Mouse (Mus musculus): ENCODE results near the gene Alkal2. TPM values are rescaled to one million over a fixed set of nuclear protein-coding genes. Genes with fewer than 3 reads are reported as not detected.

Gene Alkal2
- total and polyA plus RNA-seq, 2 experiments from 2014 or later = 0.33 to 0.41 TPM

- H3K4me2 ChIP-seq (ENCODE audit: low read depth, low read length, poor library complexity, severe bottlenecking) = peak overlapping the region; percentile 75
- TF ChIP-seq CTCF (IDR thresholded peaks at IDR 0.05) = no peak
- no peaks in the 10 kb centered on the region for H3K9me3 ChIP-seq (ENCODE audit: low read length)
- ATAC-seq (ENCODE audit: low FRiP score) (no peak; the same call in 1 of the 2 replicates), DNase-seq (ENCODE audit: low spot score) (no peak)
- peak overlapping the region; percentile 62 for H3K27ac ChIP-seq (ENCODE audit: low read depth, low read length)
- peak overlapping the region; percentile 79 for H3K9ac ChIP-seq (replicated peaks; ENCODE audit: low read length, poor library complexity, severe bottlenecking)
- H3K27me3 ChIP-seq (ENCODE audit: insufficient read depth, low read length) = no peaks in the 10 kb centered on the region
- WGBS = 21% methylated on average over 8 of the region's 8 CpGs
- H3K4me3 ChIP-seq (ENCODE audit: low read depth, low read length) = peak overlapping the region; percentile 72
- no peaks in the 10 kb centered on the region for H3K36me3 ChIP-seq (ENCODE audit: insufficient read depth, low read length)
- H3K4me1 ChIP-seq (ENCODE audit: insufficient read depth, low read length) = peaks cover 7% of the 10 kb centered on the region; the same call in 1 of the 2 replicates
Observed at GRCm38 (mm10) chr12:30910860-30911259, 26.7 kb downstream of the Alkal2 start.

GRCm38 (mm10) chr12:30911261-30912047 is 27.3 kb downstream of the Alkal2 start, which contains the start of the genes Acp1 and Sh3yl1:
TSS of gene Acp1 (minus strand) at chr12:30911589.
TSS of gene Sh3yl1 (plus strand) at chr12:30911668.
- ATAC-seq (ENCODE audit: low FRiP score) (peak; percentile 98), DNase-seq (ENCODE audit: low spot score) (peak; percentile 96)
- under 1% methylated on average over 52 of the region's 52 CpGs for WGBS
- peak within 1 kb of the TSS; percentile 72 for H3K4me3 ChIP-seq (ENCODE audit: low read depth, low read length)
- H3K27me3 ChIP-seq (ENCODE audit: insufficient read depth, low read length) = no peaks in the 10 kb centered on the region
- peak within 1 kb of the TSS; percentile 75 for H3K4me2 ChIP-seq (ENCODE audit: low read depth, low read length, poor library complexity, severe bottlenecking)
- peak within 1 kb of the TSS; percentile 79 for H3K9ac ChIP-seq (replicated peaks; ENCODE audit: low read length, poor library complexity, severe bottlenecking)
- H3K36me3 ChIP-seq (ENCODE audit: insufficient read depth, low read length) = no peaks in the 10 kb centered on the region
- H3K4me1 ChIP-seq (ENCODE audit: insufficient read depth, low read length) = peaks cover 7% of the 10 kb centered on the region; the same call in 1 of the 2 replicates
- peak within 1 kb of the TSS; percentile 62 for H3K27ac ChIP-seq (ENCODE audit: low read depth, low read length)
- TF ChIP-seq CTCF (IDR thresholded peaks at IDR 0.05) = no peak
- no peaks in the 10 kb centered on the region for H3K9me3 ChIP-seq (ENCODE audit: low read length)

GRCm38 (mm10) chr12:30912048-30912381 is 27.9 kb downstream of the Alkal2 start:
- Histone ChIP-seq H3K4me2 (ENCODE audit: low read depth, low read length, poor library complexity, severe bottlenecking) (peak overlapping the region; percentile 69), H3K4me3 (ENCODE audit: low read depth, low read length) (peak overlapping the region; percentile 72), H3K4me1 (ENCODE audit: insufficient read depth, low read length) (peaks cover 7% of the 10 kb centered on the region; the same call in 1 of the 2 replicates), H3K9ac (replicated peaks; ENCODE audit: low read length, poor library complexity, severe bottlenecking) (peak overlapping the region; percentile 79), H3K36me3 (ENCODE audit: insufficient read depth, low read length) (no peaks in the 10 kb centered on the region), H3K9me3 (ENCODE audit: low read length) (no peaks in the 10 kb centered on the region), H3K27ac (ENCODE audit: low read depth, low read length) (peak overlapping the region; percentile 62), H3K27me3 (ENCODE audit: insufficient read depth, low read length) (no peaks in the 10 kb centered on the region)
- DNase-seq (ENCODE audit: low spot score) (peak; percentile 26), ATAC-seq (ENCODE audit: low FRiP score) (peak; percentile 71; the same call in 1 of the 2 replicates)
- TF ChIP-seq CTCF (IDR thresholded peaks at IDR 0.05) = no peak
- WGBS = under 1% methylated on average over 19 of the region's 19 CpGs

GRCm38 (mm10) chr12:30912840-30913239 is 28.7 kb downstream of the Alkal2 start:
- WGBS = 58% methylated on average over 3 of the region's 3 CpGs
- Histone ChIP-seq H3K27ac (ENCODE audit: low read depth, low read length) (no peak overlapping the region), H3K4me1 (ENCODE audit: insufficient read depth, low read length) (peaks cover 7% of the 10 kb centered on the region; the same call in 1 of the 2 replicates), H3K4me2 (ENCODE audit: low read depth, low read length, poor library complexity, severe bottlenecking) (peak overlapping the region; percentile 69), H3K9me3 (ENCODE audit: low read length) (no peaks in the 10 kb centered on the region), H3K4me3 (ENCODE audit: low read depth, low read length) (peak overlapping the region; percentile 72), H3K36me3 (ENCODE audit: insufficient read depth, low read length) (no peaks in the 10 kb centered on the region), H3K9ac (replicated peaks; ENCODE audit: low read length, poor library complexity, severe bottlenecking) (0 out of 2 replicates have a peak overlapping the region, but pooled peaks have one; percentile 79), H3K27me3 (ENCODE audit: insufficient read depth, low read length) (no peaks in the 10 kb centered on the region)
- ATAC-seq (ENCODE audit: low FRiP score) (no peak), DNase-seq (ENCODE audit: low spot score) (no peak)
- TF ChIP-seq CTCF (IDR thresholded peaks at IDR 0.05) = no peak

GRCm38 (mm10) chr12:30922401-30922800 is 38.3 kb downstream of the Alkal2 start:
- 76% methylated on average over 3 of the region's 3 CpGs for WGBS
- Histone ChIP-seq H3K4me2 (ENCODE audit: low read depth, low read length, poor library complexity, severe bottlenecking) (no peak overlapping the region), H3K27me3 (ENCODE audit: insufficient read depth, low read length) (no peaks in the 10 kb centered on the region), H3K4me3 (ENCODE audit: low read depth, low read length) (no peak overlapping the region), H3K36me3 (ENCODE audit: insufficient read depth, low read length) (peaks cover 19% of the 10 kb centered on the region), H3K9me3 (ENCODE audit: low read length) (no peaks in the 10 kb centered on the region), H3K4me1 (ENCODE audit: insufficient read depth, low read length) (no peaks in the 10 kb centered on the region), H3K27ac (ENCODE audit: low read depth, low read length) (no peak overlapping the region), H3K9ac (replicated peaks; ENCODE audit: low read length, poor library complexity, severe bottlenecking) (no peak overlapping the region)
- DNase-seq (ENCODE audit: low spot score) (no peak), ATAC-seq (ENCODE audit: low FRiP score) (no peak)
- TF ChIP-seq CTCF (IDR thresholded peaks at IDR 0.05) = no peak

- no peak for DNase-seq (ENCODE audit: low spot score)
- Histone ChIP-seq H3K27ac (ENCODE audit: low read depth, low read length) (no peak overlapping the region), H3K9ac (replicated peaks; ENCODE audit: low read length, poor library complexity, severe bottlenecking) (no peak overlapping the region), H3K27me3 (ENCODE audit: insufficient read depth, low read length) (no peaks in the 10 kb centered on the region), H3K4me1 (ENCODE audit: insufficient read depth, low read length) (no peaks in the 10 kb centered on the region), H3K4me3 (ENCODE audit: low read depth, low read length) (no peak overlapping the region), H3K9me3 (ENCODE audit: low read length) (no peaks in the 10 kb centered on the region), H3K4me2 (ENCODE audit: low read depth, low read length, poor library complexity, severe bottlenecking) (no peak overlapping the region), H3K36me3 (ENCODE audit: insufficient read depth, low read length) (peaks cover 20% of the 10 kb centered on the region)
- ATAC-seq (ENCODE audit: low FRiP score) = no peak
- no peak for TF ChIP-seq CTCF (IDR thresholded peaks at IDR 0.05)
- WGBS = 88% methylated on average over 6 of the region's 6 CpGs
Observed at GRCm38 (mm10) chr12:30928182-30928581, 44.1 kb downstream of the Alkal2 start.

Data from midbrain, postnatal 0 days (tissue).